Mouse (Mus musculus): Measurements from ENCODE around the gene Tex37. TPM values are rescaled to one million over a fixed set of nuclear protein-coding genes. Genes with fewer than 3 reads are reported as not detected.

Tex37 gene
- polyA plus RNA-seq, 1 experiment from 2014 or later: not detected

GRCm38 (mm10) chr6:70903689-70904088, 15.0 kb downstream of the Tex37 start:
- H3K27ac ChIP-seq (ENCODE audit: low read length): no peak overlapping the region
- H3K9ac ChIP-seq (replicated peaks; ENCODE audit: low read depth, low read length): no peak overlapping the region
- H3K4me2 ChIP-seq (ENCODE audit: low read length): no peak overlapping the region
- H3K36me3 ChIP-seq (ENCODE audit: control insufficient read depth, insufficient read depth): peaks cover 20% of the 10 kb centered on the region
- peaks cover 5% of the 10 kb centered on the region; the same call in 1 of the 2 replicates for H3K4me1 ChIP-seq (replicated peaks; ENCODE audit: control insufficient read depth, insufficient read depth, low read length)
- 82% methylated on average over 5 of the region's 5 CpGs for WGBS
- no peaks in the 10 kb centered on the region for H3K27me3 ChIP-seq (replicated peaks; ENCODE audit: control insufficient read depth, insufficient read depth, low read length)
- no peaks in the 10 kb centered on the region for H3K9me3 ChIP-seq (ENCODE audit: control insufficient read depth, low read length)
- no peak for ATAC-seq
- no peak overlapping the region for H3K4me3 ChIP-seq (replicated peaks; ENCODE audit: low read length)

GRCm38 (mm10) chr6:70899594-70900003, 19.1 kb downstream of the Tex37 start:
- peaks cover 5% of the 10 kb centered on the region; the same call in 1 of the 2 replicates for H3K4me1 ChIP-seq (replicated peaks; ENCODE audit: control insufficient read depth, insufficient read depth, low read length)

GRCm38 (mm10) chr6:70898166-70898565, 20.6 kb downstream of the Tex37 start:
- ATAC-seq: no peak
- WGBS: 75% methylated on average over 6 of the region's 6 CpGs
- no peaks in the 10 kb centered on the region for H3K27me3 ChIP-seq (replicated peaks; ENCODE audit: control insufficient read depth, insufficient read depth, low read length)
- no peak overlapping the region for H3K9ac ChIP-seq (replicated peaks; ENCODE audit: low read depth, low read length)
- no peak overlapping the region for H3K27ac ChIP-seq (ENCODE audit: low read length)
- H3K4me2 ChIP-seq (ENCODE audit: low read length): no peak overlapping the region
- H3K4me3 ChIP-seq (replicated peaks; ENCODE audit: low read length): no peak overlapping the region
- no peaks in the 10 kb centered on the region for H3K9me3 ChIP-seq (ENCODE audit: control insufficient read depth, low read length)
- peaks cover 20% of the 10 kb centered on the region for H3K36me3 ChIP-seq (ENCODE audit: control insufficient read depth, insufficient read depth)
- H3K4me1 ChIP-seq (replicated peaks; ENCODE audit: control insufficient read depth, insufficient read depth, low read length): peaks cover 5% of the 10 kb centered on the region; the same call in 1 of the 2 replicates

More at GRCm38 (mm10) chr6:70899594-70900003, 19.1 kb downstream of the Tex37 start:
- no peak overlapping the region for H3K4me3 ChIP-seq (replicated peaks; ENCODE audit: low read length)
- no peaks in the 10 kb centered on the region for H3K27me3 ChIP-seq (replicated peaks; ENCODE audit: control insufficient read depth, insufficient read depth, low read length)
- no peak overlapping the region for H3K27ac ChIP-seq (ENCODE audit: low read length)
- H3K36me3 ChIP-seq (ENCODE audit: control insufficient read depth, insufficient read depth): peaks cover 23% of the 10 kb centered on the region
- 7% methylated on average over 8 of the region's 8 CpGs for WGBS
- peak; percentile 84 for ATAC-seq
- H3K9ac ChIP-seq (replicated peaks; ENCODE audit: low read depth, low read length): no peak overlapping the region
- H3K9me3 ChIP-seq (ENCODE audit: control insufficient read depth, low read length): no peaks in the 10 kb centered on the region
- no peak overlapping the region for H3K4me2 ChIP-seq (ENCODE audit: low read length)

DNA sequence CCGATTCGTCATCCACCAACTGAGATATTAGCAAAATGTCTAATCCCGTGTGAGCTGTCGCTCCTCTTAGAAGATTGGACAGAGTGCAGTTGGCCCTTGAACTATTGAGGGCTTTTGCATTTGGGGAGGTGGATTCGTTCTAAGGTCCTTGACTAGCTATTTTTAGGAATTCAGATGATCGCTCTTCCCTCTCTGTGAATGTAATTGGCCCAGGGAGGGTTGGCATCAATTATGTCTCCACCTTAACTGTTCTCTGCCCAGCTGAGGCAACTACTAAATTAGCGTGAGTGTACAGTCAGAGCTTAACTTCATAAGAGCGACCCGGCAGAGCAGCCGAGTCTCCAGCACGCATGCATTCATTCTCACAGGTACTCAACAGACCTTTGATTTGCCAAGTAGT, 30.7 kb downstream of the Tex37 start:
- Histone ChIP-seq H3K27me3 (replicated peaks; ENCODE audit: control insufficient read depth, insufficient read depth, low read length) (no peaks in the 10 kb centered on the region), H3K36me3 (ENCODE audit: control insufficient read depth, insufficient read depth) (peaks cover 31% of the 10 kb centered on the region), H3K27ac (ENCODE audit: low read length) (no peak overlapping the region), H3K4me3 (replicated peaks; ENCODE audit: low read length) (no peak overlapping the region), H3K9me3 (ENCODE audit: control insufficient read depth, low read length) (no peaks in the 10 kb centered on the region), H3K4me2 (ENCODE audit: low read length) (no peak overlapping the region), H3K4me1 (replicated peaks; ENCODE audit: control insufficient read depth, insufficient read depth, low read length) (no peaks in the 10 kb centered on the region), H3K9ac (replicated peaks; ENCODE audit: low read depth, low read length) (no peak overlapping the region)
- ATAC-seq: no peak
- WGBS: 90% methylated on average over 11 of the region's 11 CpGs

GRCm38 (mm10) chr6:70880714-70881304, 37.9 kb downstream of the Tex37 start:
- no peak overlapping the region for H3K4me2 ChIP-seq (ENCODE audit: low read length)
- no peak overlapping the region for H3K9ac ChIP-seq (replicated peaks; ENCODE audit: low read depth, low read length)
- WGBS: 13% methylated on average over 5 of the region's 5 CpGs
- no peak overlapping the region for H3K27ac ChIP-seq (ENCODE audit: low read length)
- H3K4me1 ChIP-seq (replicated peaks; ENCODE audit: control insufficient read depth, insufficient read depth, low read length): peaks cover 4% of the 10 kb centered on the region
- H3K9me3 ChIP-seq (ENCODE audit: control insufficient read depth, low read length): no peaks in the 10 kb centered on the region
- peak; percentile 77 for ATAC-seq
- H3K36me3 ChIP-seq (ENCODE audit: control insufficient read depth, insufficient read depth): peaks cover 16% of the 10 kb centered on the region
- no peaks in the 10 kb centered on the region for H3K27me3 ChIP-seq (replicated peaks; ENCODE audit: control insufficient read depth, insufficient read depth, low read length)
- no peak overlapping the region for H3K4me3 ChIP-seq (replicated peaks; ENCODE audit: low read length)

DNA sequence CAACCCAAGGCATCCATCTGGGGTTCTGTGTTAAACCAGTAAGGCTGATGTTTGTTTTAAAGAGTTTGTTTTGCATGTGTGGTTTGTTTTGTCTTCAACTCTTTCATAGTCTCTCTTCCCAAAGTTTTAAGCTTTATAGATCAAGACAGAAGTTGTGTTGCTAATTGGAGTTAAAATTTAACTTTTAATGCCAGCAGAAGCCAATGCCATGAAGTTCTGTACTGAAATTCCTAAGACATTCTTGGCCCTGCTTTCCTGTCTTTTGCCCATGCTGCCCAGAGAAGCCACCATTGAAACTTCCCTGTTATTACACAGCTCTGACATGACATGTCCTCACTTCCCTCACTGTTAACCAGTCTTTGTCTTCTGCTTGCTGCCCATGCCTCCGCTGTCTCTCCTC, 43.7 kb downstream of the Tex37 start:
- H3K27me3 ChIP-seq (replicated peaks; ENCODE audit: control insufficient read depth, insufficient read depth, low read length): no peaks in the 10 kb centered on the region
- no peaks in the 10 kb centered on the region for H3K9me3 ChIP-seq (ENCODE audit: control insufficient read depth, low read length)
- H3K9ac ChIP-seq (replicated peaks; ENCODE audit: low read depth, low read length): no peak overlapping the region
- H3K27ac ChIP-seq (ENCODE audit: low read length): no peak overlapping the region
- peaks cover 4% of the 10 kb centered on the region for H3K4me1 ChIP-seq (replicated peaks; ENCODE audit: control insufficient read depth, insufficient read depth, low read length)
- peaks cover 7% of the 10 kb centered on the region for H3K36me3 ChIP-seq (ENCODE audit: control insufficient read depth, insufficient read depth)
- no peak overlapping the region for H3K4me2 ChIP-seq (ENCODE audit: low read length)
- ATAC-seq: no peak
- H3K4me3 ChIP-seq (replicated peaks; ENCODE audit: low read length): no peak overlapping the region
- 93% methylated on average over 1 of the region's 1 CpGs for WGBS

DNA sequence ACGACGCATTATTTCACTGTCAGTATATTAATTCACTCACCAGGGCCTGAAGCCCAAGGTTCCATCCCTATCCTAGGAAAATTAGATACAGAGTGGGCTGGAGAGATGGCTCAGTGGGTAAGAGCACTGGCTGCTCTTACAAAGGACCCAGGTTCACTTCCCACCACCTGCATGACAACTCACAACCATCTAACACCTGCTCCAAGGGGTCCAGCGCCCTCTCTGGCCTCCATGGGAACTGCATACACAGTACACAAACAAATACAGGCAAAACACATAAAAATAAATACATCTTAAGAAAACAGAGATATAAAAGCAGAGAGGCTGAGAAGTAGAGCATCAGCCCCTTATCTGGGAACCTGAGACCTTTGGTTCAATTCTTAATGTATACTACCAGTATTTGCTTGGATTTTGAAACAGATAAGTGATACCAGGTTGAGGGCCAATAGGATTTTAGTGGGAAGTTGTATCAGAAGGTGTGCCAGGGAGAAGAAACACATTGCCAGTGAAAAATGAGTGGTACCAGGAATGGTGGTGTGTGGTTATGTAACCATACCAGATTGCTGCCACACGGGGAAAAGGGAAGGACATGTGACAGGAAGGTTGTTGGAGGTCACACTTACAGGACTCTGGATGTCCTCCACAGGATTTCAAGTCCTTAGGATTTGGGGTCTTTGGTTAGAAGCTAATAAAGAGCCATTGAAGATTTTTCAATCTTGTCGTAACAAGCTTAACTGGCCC, 44.5 kb downstream of the Tex37 start:
- Histone ChIP-seq H3K36me3 (ENCODE audit: control insufficient read depth, insufficient read depth) (peaks cover 3% of the 10 kb centered on the region), H3K27ac (ENCODE audit: low read length) (no peak overlapping the region), H3K27me3 (replicated peaks; ENCODE audit: control insufficient read depth, insufficient read depth, low read length) (no peaks in the 10 kb centered on the region), H3K9ac (replicated peaks; ENCODE audit: low read depth, low read length) (no peak overlapping the region), H3K4me3 (replicated peaks; ENCODE audit: low read length) (no peak overlapping the region), H3K9me3 (ENCODE audit: control insufficient read depth, low read length) (no peaks in the 10 kb centered on the region), H3K4me2 (ENCODE audit: low read length) (no peak overlapping the region), H3K4me1 (replicated peaks; ENCODE audit: control insufficient read depth, insufficient read depth, low read length) (peaks cover 4% of the 10 kb centered on the region)
- 83% methylated on average over 5 of the region's 5 CpGs for WGBS
- no peak for ATAC-seq

GRCm38 (mm10) chr6:70872570-70872969, 46.2 kb downstream of the Tex37 start:
- no peaks in the 10 kb centered on the region for H3K9me3 ChIP-seq (ENCODE audit: control insufficient read depth, low read length)
- no peak overlapping the region for H3K4me3 ChIP-seq (replicated peaks; ENCODE audit: low read length)
- no peak overlapping the region for H3K9ac ChIP-seq (replicated peaks; ENCODE audit: low read depth, low read length)
- no peak for ATAC-seq
- peaks cover 2% of the 10 kb centered on the region; the same call in 1 of the 2 replicates for H3K4me1 ChIP-seq (replicated peaks; ENCODE audit: control insufficient read depth, insufficient read depth, low read length)
- no peak overlapping the region for H3K4me2 ChIP-seq (ENCODE audit: low read length)
- no peaks in the 10 kb centered on the region for H3K27me3 ChIP-seq (replicated peaks; ENCODE audit: control insufficient read depth, insufficient read depth, low read length)
- no peak overlapping the region for H3K27ac ChIP-seq (ENCODE audit: low read length)
- WGBS: 52% methylated on average over 7 of the region's 7 CpGs
- H3K36me3 ChIP-seq (ENCODE audit: control insufficient read depth, insufficient read depth): no peaks in the 10 kb centered on the region

GRCm38 (mm10) chr6:70872128-70872527, 46.6 kb downstream of the Tex37 start:
- WGBS: 34% methylated on average over 10 of the region's 10 CpGs
- Histone ChIP-seq H3K4me3 (replicated peaks; ENCODE audit: low read length) (no peak overlapping the region), H3K9ac (replicated peaks; ENCODE audit: low read depth, low read length) (no peak overlapping the region), H3K4me1 (replicated peaks; ENCODE audit: control insufficient read depth, insufficient read depth, low read length) (no peaks in the 10 kb centered on the region; the same call in 1 of the 2 replicates), H3K4me2 (ENCODE audit: low read length) (0 out of 2 replicates have a peak overlapping the region, but pooled peaks have one; percentile 19), H3K9me3 (ENCODE audit: control insufficient read depth, low read length) (no peaks in the 10 kb centered on the region), H3K27me3 (replicated peaks; ENCODE audit: control insufficient read depth, insufficient read depth, low read length) (no peaks in the 10 kb centered on the region), H3K36me3 (ENCODE audit: control insufficient read depth, insufficient read depth) (no peaks in the 10 kb centered on the region), H3K27ac (ENCODE audit: low read length) (no peak overlapping the region)
- peak; percentile 84 for ATAC-seq
